ENCODE assay signal across 8 mouse cellular contexts in genomic region chr17:35241305-35242014, GRCm38 (mm10). TPM values are rescaled to one million over a fixed set of nuclear protein-coding genes. Genes with fewer than 3 reads are reported as not detected.
DNase-seq lines count a peak whose midpoint lies in the region; ATAC-seq lines count a peak whose summit lies in the region.

TSS of gene Ddx39b (plus strand) at chr17:35241746.

- H3K9ac ChIP-seq in intestine, embryonic 14.5 days (ENCODE audit: low read length): peak within 1 kb of the TSS; percentile 99

- H3K4me1 ChIP-seq in intestine, embryonic 14.5 days (replicated peaks; ENCODE audit: control insufficient read depth, insufficient read depth, low read length): peaks cover 43% of the 10 kb centered on the region

- peak within 1 kb of the TSS; percentile 87 for H3K4me2 ChIP-seq in intestine, embryonic 14.5 days (ENCODE audit: low read length)

- peak within 1 kb of the TSS; percentile 86 for H3K4me3 ChIP-seq in intestine, embryonic 14.5 days (ENCODE audit: low read depth, low read length)

- DNase-seq in adrenal gland, adult 18-20 months (ENCODE audit: low spot score in 2 of 2): peak; percentile 94
- DNase-seq in embryo, embryonic 11 days: peak; percentile 97
- peak; percentile 97 for DNase-seq in gastrocnemius, postnatal 25 days
- peak; percentile 99 for DNase-seq in intestine, embryonic 14.5 days (ENCODE audit: low spot score)
- DNase-seq in left cerebral cortex, postnatal 14 days (ENCODE audit: low spot score in 2 of 2): peak; percentile 97 to 98
- peak; percentile 96 for DNase-seq in mesoderm, embryonic 11.5 days (ENCODE audit: low read depth, low spot score)
- DNase-seq in right cerebral cortex, postnatal 36 days (ENCODE audit: low spot score in 2 of 2): peak; percentile 95
- peak; percentile 97 for DNase-seq in yolk sac, embryonic 10.5 days (ENCODE audit: low spot score)

- no peaks in the 10 kb centered on the region for H3K27me3 ChIP-seq in intestine, embryonic 14.5 days (replicated peaks; ENCODE audit: control insufficient read depth, insufficient read depth, low read length)

- intact Hi-C loops in left cerebral cortex, postnatal 14 days (cut with DNase I): no loop called here

- peak within 1 kb of the TSS; percentile 99 for H3K27ac ChIP-seq in intestine, embryonic 14.5 days (ENCODE audit: low read depth)

- under 1% methylated on average over 69 of the region's 69 CpGs for WGBS in intestine, embryonic 14.5 days

- H3K9me3 ChIP-seq in intestine, embryonic 14.5 days (ENCODE audit: control insufficient read depth, low read length): no peaks in the 10 kb centered on the region

- H3K36me3 ChIP-seq in intestine, embryonic 14.5 days (ENCODE audit: control insufficient read depth, insufficient read depth, low read length): peaks cover 33% of the 10 kb centered on the region

- peak; percentile 91 for ATAC-seq in intestine, embryonic 14.5 days (replicated peaks; ENCODE audit: low FRiP score, low TSS enrichment, low read depth)

RNA-seq across cellular contexts. Expression of gene Ddx39b, which starts in this region (rescaled TPM):
- total RNA-seq in adrenal gland, adult 18-20 months (2021): 100 to 1,000 TPM; 195 to 213 TPM
- total RNA-seq in gastrocnemius, postnatal 25 days (2021): 10 to 100 TPM; 71.5 to 79.1 TPM
- polyA plus RNA-seq in intestine, embryonic 14.5 days (2014; fragmentation: Nextera tagmentation; extraction: Ambion mirVana): 458 and 500 TPM in 2 replicates
- 100 to 1,000 TPM; 221 to 230 TPM for total RNA-seq in left cerebral cortex, postnatal 14 days (2021)

Comparison
In these comparisons a context has a peak if more than half of its experiments do, and no peak if none do; other contexts are left out.
1. Peak in every context shown above with its lines: DNase-seq, ATAC-seq, H3K4me3 ChIP-seq and H3K27ac ChIP-seq.